Mouse (Mus musculus): ENCODE measurements around the gene Gpank1.
"Not testable (repeated sequence)": the region's sequence is repeated elsewhere in the genome, so short reads cannot be mapped to it uniquely, and the experiment has no call there.

Gpank1 gene

DNA sequence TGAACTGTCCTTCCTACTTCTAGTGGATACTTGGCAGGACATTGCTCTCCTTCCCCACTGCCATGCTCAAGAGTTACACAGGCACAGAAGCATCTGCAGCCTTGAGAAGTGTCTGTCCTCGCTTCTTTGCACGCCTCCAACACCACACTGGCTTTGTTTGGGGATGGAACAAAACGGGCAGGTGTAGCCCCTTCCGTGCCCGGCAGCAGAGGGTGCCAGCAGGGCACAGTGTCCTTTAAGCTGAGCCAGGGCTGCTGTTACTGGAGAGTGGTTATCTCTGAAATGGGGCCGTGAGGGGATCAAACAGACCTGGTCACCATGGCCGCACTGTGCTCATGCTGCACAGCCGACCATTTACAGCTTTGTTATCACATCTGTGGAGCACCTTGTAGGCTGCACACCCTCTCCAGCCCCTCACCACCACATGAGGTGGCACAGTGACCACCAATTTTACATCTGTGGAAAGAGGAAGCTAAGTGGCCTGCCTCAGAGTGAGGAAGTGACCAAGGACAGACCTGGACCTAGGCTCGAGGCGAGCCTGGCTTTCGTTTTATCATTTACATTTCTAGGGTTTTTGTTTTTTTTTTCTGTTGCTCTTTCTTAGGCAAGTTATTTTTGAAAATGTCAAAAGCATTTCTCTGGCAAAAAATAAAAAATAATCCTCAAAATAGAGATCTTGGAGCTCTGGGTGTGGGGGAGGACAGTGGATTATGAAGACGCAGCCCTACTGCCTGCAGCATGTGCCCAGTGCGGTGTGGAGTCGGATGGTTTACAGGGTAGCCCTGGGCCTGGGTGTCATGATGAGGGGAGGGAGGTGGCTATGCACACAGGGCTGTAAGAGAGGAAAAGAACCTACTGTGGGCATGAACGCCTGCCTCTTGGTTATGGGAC is 26.5 kb upstream of the Gpank1 start:
- in situ Hi-C loops (cut with MboI; ENCODE audit: unreplicated experiment in 2 of 2) = loop anchor here in 1 of 2 experiments (25.0 kb wide), 1 partner anchor 232 kb away; the partner anchor contains the start of genes Cfb, Nelfe and Skiv2l

DNA sequence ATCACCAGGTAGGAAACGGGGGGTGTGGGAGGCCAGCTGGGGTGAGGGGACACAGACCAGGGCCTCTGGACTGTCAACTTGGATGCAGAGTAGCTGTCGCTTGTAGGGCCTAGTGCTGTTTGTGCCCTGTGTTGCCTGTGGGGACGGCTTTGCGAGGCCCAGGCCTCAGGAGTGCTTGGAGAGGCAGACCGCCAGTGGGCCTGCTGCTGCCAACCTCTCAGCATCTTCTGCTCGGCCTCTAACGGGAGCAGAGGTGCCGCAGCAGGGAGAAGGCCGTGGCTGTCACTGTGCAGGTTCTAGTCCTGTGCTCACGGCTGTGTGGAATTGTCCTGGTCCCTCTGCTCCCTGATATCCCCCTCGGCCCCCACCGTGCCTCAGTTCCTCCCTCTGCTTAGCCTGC is 24.7 kb upstream of the Gpank1 start:
- in situ Hi-C loops (cut with MboI; ENCODE audit: unreplicated experiment in 2 of 2) = loop anchor here in 1 of 2 experiments (25.0 kb wide), 1 partner anchor 234 kb away; the partner anchor contains the start of genes Cfb, Nelfe and Skiv2l

DNA sequence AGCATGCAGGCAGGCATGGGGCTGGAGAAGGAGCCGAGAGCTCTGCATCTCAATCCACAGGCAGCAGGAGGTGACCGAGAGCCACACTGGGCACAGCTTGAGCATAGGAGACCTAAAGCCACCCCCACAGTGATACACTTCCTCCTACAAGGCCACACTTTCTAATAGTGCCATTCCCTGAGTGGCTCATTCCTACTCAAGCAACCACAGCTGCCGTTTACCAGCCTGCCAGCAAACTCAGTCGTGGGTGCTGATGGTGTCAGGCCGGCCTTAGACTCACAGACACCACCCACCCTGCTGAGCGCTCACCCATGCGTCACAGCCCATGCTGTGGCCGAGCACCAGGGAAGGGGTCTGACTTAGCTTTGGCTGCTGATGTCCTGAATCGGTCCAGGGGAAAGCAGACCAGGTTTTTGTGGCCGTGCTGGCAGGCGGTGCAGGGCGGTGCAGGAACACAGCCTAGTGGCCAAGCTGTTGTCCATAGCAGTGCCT is 24.0 kb upstream of the Gpank1 start:
- in situ Hi-C loops (cut with MboI; ENCODE audit: unreplicated experiment in 2 of 2) = loop anchor here in 1 of 2 experiments (25.0 kb wide), 1 partner anchor 235 kb away; the partner anchor contains the start of genes Cfb, Nelfe and Skiv2l

DNA sequence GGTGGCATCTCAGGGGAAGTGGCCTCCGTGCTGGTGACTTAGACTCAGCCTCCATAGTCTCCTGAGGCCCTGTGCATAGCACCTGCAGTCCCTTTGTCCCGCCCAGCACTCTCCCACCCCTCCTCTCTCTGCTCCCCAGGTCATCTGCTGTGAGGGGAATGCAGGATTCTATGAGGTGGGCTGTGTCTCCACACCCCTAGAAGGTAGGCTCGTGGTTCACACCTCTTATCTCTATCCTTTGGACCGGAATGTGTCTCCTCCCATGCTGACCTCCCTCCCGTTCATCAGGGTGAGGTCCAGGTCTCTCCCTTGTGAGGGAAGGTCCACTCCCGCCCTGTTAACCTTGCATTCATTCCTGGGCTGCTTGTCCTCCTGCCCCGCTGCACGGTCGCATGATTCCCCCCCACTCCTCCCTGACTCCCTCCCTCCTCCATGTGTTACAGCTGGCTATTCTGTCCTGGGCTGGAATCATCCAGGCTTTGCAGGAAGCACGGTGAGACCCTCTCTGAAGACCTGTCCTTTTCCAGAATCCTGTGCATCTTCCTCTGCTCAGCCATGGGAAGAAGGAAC is 21.0 kb upstream of the Gpank1 start:
- in situ Hi-C loops (cut with MboI; ENCODE audit: unreplicated experiment in 2 of 2) = loop anchor here in 1 of 2 experiments (10.0 kb wide), 1 partner anchor 75 kb away; the partner anchor contains the start of gene Sapcd1

DNA sequence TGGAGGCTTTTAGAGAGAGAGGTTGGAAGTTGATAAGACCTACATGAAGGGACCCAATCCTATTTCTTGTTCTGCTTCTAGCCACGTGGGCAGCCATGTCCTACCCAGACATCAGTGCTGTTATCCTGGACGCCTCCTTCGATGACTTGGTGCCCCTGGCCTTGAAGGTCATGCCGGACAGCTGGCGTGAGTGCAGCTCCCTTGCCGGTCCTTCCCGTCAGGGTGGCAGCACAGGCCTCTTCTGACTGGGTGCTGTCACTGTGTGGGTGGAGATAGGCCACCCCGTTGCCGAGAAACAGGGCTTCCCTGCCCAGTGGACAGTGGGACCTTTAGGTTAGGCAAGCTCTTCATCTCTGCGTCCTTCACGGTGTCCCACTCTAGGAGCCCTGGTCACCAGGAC is 20.1 kb upstream of the Gpank1 start:
- in situ Hi-C loops (cut with MboI; ENCODE audit: unreplicated experiment in 2 of 2) = loop anchor here in 1 of 2 experiments (10.0 kb wide), 1 partner anchor 76 kb away; the partner anchor contains the start of gene Sapcd1

DNA sequence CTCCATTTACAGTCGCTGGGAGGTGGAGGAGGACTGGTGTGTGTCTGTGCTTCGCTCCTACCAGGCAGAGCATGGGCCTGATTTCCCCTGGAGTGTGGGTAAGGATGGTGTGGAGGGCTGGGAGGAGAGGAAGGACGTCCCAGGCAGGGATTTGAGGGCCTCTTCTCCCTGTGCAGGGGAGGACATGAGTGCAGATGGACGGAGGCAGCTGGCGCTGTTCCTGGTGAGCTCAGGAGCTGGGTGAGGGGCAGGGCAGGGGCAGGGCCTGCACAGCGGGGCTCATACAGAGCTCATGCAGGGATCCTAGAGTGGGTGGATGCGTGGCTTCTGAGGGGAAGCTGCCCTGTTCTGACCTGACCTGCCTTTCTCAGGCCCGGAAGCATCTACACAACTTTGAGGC is 19.0 kb upstream of the Gpank1 start:
- in situ Hi-C loops (cut with MboI; ENCODE audit: unreplicated experiment in 2 of 2) = loop anchor here in 1 of 2 experiments (10.0 kb wide), 1 partner anchor 77 kb away; the partner anchor contains the start of gene Sapcd1

DNA sequence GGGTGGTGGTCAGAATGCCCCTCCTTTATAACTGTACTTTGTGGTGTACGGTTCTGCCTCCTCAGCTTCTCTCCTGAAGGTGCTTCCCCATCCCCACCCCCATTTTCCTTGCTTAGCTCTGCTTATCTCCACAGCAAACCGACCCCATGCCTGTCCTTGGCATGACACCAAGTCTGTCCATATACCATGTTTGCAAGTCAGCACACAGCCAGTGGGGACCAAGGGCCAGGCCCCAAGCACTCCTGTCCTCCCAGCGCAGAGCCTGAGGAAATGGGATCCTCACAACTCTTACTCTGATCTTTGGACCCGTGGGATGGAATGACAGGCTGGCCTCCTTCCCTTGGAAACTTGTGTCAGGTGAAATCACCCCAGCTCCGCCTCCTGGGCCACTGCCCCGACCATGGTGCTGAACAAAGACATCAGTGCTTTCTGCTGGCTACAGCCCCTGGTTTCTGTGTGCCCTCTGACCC is 18.0 kb upstream of the Gpank1 start:
- in situ Hi-C loops (cut with MboI; ENCODE audit: unreplicated experiment in 2 of 2) = loop anchor here in 1 of 2 experiments (10.0 kb wide), 1 partner anchor 78 kb away; the partner anchor contains the start of gene Sapcd1

DNA sequence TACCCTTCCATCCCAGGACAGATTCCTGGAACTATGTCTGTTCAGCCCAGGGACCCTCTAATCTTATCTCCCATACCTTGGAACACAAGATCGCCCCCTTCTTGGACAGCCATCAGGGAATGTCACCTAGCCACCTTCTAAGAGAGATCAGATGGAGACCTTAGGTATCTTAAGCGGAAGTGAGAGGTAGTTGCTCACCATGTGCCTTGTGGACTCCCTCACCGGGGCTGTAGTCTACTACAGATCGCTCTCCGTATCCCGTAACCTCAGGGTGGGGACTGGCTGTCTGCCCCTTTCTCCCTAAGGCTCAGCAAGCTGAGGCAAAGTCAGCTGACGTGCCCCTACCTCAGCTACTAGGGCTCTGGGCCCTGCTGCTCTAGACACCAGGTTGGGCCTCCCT is 17.2 kb upstream of the Gpank1 start:
- in situ Hi-C loops (cut with MboI; ENCODE audit: unreplicated experiment in 2 of 2) = loop anchor here in 1 of 2 experiments (10.0 kb wide), 1 partner anchor 79 kb away; the partner anchor contains the start of gene Sapcd1

DNA sequence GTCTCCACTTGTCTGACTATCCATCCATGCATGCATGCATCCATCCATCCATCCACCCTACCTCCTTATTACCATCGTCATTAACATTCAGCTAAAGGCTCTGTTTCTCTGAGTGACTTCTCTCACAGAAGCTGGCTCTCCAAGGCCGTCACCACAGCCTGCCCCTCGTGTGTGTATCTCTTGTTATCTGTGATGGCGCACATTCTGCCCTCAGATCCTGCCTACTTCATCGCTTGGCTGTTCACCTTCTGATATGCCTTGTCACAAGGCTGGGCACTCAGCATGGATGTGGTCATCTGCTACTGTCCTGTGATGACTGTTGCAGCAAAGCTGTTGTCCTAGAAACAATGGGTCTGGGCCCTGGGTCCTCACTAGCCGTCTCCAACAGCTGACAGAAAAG is 16.5 kb upstream of the Gpank1 start:
- in situ Hi-C loops (cut with MboI; ENCODE audit: unreplicated experiment in 2 of 2) = loop anchor here (5.0 to 10.0 kb wide), 2 partner anchors 42 to 80 kb away; partner anchors contain the start of gene Sapcd1 (in 1 of the 2)

DNA sequence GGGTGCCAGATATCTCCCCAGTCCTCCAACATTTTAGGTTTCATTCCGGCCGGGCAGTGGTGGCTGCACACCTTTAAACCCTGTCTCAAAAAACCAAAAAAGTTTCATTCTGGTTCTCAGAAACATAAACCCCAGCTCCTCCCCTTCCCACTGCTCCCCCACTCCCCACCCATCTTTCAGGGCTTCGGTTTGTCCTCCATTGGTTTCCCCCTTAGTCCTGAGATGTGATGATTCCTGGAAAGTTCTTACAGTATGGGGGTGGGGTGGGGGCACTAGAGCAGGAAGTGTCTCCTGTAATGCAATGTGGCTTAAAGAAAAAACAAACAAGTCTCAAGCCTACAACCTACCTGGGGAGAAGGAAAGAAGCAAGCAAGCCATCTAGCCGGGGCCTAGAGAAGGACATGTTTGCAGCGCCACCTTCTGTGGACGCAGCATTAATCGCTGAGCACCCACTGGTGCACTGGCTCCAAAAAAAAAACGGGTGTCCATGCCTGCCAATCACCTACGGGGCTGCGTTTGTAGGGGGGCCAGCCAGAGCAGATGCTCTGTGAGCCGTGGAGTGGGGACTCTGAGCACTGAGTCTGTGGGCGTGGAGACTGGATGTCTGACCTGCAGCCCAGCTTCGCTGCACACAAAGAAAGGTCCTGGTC is 15.4 kb upstream of the Gpank1 start:
- in situ Hi-C loops (cut with MboI; ENCODE audit: unreplicated experiment in 2 of 2) = loop anchor here (5.0 to 10.0 kb wide), 2 partner anchors 44 to 81 kb away; partner anchors contain the start of gene Sapcd1 (in 1 of the 2)

DNA sequence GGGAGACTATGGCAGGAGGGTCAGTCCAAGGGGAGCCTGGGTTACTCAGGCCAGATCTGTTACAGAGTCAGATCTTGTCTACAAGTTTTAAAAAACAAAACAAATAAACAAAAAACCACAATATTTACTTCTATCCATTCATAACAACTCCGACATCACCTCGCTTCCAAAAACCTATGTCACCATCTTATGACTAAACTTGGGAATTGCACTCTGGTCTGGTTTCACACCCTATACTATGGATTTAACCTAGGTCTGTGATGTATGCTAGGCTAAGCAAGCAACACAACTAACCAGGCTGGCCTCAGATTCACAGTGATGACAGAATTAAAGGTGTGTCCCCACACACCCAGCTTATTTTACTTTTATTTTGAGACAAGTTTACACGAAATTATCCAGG is 14.7 kb upstream of the Gpank1 start:
- in situ Hi-C loops (cut with MboI; ENCODE audit: unreplicated experiment in 2 of 2) = loop anchor here (5.0 to 10.0 kb wide), 2 partner anchors 44 to 82 kb away; partner anchors contain the start of gene Sapcd1 (in 1 of the 2)

DNA sequence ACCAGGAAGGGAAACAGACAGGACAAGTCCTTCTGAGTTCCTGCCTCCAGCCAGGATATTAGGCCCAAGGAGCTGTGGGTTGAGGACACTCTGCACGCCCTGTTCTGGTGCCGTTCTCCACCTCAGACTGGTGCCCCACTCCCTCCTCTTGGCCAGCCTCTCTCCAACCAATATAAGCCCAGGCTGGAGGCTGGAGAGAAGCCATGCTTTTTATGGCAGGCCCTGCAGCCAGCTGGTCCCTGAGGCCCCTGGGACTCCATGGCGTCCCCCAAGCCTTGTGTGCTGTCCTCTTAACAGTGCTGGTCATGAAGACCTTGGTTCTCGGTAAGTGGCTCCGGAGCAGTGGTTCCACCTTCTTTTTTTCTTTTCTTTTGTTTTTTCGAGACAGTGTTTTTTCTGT is 13.2 kb upstream of the Gpank1 start, which contains the start of gene Ly6g5c:
Gene Ly6g5c, plus strand, starts transcription at position 183 of the 400 bp plus-strand sequence.
- in situ Hi-C loops (cut with MboI; ENCODE audit: unreplicated experiment in 2 of 2) = loop anchor here (5.0 to 10.0 kb wide), 2 partner anchors 46 to 83 kb away; partner anchors contain the start of gene Sapcd1 (in 1 of the 2)

DNA sequence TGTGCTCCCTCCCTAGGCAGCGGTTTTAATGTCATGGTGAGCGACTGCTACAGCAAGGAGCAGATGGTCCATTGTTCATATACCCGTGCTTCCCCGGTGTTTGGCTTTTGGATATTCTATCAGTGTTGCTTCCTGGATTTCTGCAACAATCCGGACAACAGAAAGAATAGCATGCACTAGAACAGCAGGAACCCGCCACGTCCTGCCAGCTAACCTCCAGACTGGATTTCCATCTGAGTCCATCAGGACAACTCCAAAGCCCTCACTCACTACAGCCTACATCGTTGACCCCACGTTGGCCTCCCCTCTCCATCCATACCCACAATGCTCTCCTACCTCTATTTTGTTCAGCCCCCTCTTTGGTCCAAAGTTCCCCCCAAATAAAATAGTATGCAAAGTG is 9.5 kb upstream of the Gpank1 start:
- in situ Hi-C loops (cut with MboI; ENCODE audit: unreplicated experiment in 2 of 2) = loop anchor here in 1 of 2 experiments (5.0 kb wide), 1 partner anchor 44 kb away; the partner anchor contains the start of genes Ly6g6c and Mpig6b

DNA sequence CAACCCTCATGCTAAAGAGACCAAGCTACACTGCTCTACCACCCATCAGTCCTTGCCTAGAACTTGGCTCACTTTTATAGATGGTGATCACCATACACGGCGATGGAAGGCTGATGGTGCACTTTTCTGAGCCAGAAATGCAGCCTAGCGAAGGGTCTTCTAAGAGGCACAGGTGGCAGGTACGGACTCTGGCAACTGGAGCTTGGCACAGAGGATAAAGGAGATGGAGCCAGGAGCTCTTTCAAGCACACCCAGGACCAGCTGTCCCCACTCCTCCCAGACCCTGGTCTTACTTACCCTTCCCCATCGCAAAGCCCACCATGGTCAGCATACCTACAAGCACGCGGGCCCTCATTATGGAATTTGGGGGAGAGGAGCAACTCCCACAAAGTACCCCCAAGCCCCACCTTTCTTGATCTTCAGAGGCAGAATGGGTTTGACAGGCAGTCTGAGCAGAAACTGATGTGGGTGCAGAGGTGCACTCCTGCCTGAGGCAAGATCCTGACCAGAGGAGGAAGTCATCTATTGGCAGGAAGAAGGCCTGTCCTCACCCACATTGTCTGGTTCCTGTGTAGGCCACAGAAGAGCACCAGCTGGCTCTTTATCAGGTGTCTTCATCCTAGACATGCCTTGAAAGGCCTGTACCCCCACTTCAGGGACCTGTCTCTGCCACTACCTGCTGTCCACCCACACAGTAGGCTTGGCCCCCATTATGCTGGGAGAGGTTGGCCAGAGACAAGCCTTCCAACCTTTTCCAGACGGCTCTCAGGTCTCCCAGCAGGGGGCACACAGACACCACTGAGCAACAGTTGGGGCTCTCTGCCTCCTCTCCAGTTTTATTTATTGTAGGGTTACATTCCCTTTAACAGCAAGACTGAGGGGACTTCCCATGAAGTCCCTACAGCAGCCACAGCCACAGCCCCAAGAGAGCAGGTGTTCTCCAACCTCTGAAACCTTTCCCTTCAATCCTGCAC is 5.9 kb upstream of the Gpank1 start, which contains the start of gene Ly6g5b:
Gene Ly6g5b, minus strand, starts transcription at position 383 of the 974 bp plus-strand sequence.
- in situ Hi-C loops (cut with MboI; ENCODE audit: unreplicated experiment in 2 of 2) = no loop called here

DNA sequence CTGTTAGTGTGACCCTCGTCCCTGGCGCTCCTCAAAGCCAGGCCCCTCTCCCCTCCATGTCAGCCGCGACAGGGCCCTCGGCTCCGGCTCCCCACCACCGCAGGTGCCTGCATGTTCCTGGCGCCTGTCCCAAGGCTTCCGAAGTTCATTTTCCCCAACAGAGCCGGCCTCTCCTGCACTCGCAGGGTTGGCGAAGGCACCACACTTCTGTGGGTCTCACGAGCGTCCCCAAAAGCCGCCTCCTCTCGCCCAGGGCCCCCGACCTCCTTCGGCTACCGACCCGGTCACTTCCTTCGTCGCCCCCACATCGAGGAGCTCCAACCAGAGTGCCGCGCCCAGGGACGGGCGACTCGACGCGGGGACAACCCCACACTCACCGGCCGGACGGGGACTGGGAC is 511 bp upstream of the Gpank1 start:
- in situ Hi-C loops (cut with MboI; ENCODE audit: unreplicated experiment in 2 of 2) = no loop called here

DNA sequence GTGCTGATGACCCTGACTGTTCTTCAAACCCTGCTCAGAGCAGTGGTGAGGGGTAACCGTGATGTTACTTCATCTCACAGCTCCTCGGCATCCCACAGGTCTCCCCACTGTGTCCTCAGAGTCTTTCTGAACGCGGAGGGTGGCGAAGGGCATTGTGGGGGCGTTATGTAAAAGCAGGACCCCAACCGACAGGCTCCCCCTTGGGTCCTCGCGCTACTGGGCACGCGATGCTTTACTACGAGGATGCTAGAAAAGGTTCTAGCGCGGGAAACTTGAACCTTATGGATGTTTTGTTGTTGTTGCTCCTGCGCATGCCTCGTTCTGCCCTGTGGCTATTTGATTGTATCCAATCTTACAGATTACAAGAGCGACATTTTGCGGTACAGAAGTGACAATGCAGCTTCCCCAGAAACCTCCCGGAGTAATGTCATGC is 632 bp downstream of the Gpank1 start, which contains the start of gene Csnk2b:
Gene Csnk2b, minus strand, starts transcription at position 183 of the 433 bp plus-strand sequence.
- in situ Hi-C loops (cut with MboI; ENCODE audit: unreplicated experiment in 2 of 2) = no loop called here

DNA sequence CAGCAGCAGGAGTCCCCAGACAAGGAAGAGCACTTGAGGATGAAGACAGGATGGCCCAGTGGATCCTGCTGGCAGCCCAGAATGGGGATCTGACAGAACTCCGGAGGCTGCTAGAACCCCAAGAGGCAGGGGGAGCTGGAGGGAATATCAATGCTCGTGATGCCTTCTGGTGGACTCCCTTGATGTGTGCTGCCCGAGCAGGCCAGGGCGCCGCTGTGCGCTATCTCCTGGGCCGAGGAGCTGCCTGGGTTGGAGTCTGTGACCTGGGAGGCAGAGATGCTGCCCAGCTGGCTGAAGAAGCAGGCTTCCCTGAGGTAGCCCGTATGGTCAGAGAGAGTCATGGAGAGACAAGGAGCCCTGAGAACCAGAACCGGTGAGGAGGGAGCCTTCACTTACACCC is 2.0 kb downstream of the Gpank1 start:
- in situ Hi-C loops (cut with MboI; ENCODE audit: unreplicated experiment in 2 of 2) = not testable (repeated sequence)

DNA sequence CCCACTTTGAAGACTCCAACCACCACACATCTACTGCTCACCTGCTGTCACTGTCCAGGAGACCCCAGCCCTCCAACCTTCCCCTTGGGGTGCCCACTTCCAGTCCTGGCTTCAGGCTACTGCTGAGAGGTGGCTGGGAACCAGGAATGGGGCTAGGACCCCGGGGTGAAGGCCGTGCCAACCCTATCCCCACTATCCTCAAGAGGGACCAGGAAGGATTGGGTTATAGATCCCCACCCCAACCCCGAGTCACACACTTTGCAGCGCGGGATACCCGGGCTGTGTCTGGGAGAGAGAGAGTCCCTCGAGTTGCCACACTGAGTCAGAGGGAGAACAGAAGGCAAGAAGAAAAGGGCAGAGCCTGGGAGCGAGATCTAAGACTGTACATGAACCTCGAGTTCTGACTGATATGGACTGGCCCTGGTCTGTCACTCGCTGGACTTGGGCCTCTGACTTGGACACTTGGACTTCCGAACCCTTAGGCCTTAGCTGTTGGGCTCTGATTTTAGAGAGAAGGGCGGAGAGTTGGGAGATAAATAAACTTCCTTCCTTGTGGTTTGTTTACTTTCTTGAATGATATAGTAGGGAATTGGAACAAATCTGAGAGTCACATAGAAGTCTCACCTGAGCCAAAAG is 3.1 kb downstream of the Gpank1 start:
- in situ Hi-C loops (cut with MboI; ENCODE audit: unreplicated experiment in 2 of 2) = not testable (repeated sequence)

Data from v-Abl transformed pro-B cells (cell line).